Mouse (Mus musculus) kidney, postnatal 10 days (tissue): ENCODE data around the gene Slc24a3.

Source experiments
- DNase-seq: peaks from one replicate; pipeline ENCODE4 v3.0.0; 2021; ENCODE audit warnings: mixed read lengths

The Slc24a3 gene

DNA sequence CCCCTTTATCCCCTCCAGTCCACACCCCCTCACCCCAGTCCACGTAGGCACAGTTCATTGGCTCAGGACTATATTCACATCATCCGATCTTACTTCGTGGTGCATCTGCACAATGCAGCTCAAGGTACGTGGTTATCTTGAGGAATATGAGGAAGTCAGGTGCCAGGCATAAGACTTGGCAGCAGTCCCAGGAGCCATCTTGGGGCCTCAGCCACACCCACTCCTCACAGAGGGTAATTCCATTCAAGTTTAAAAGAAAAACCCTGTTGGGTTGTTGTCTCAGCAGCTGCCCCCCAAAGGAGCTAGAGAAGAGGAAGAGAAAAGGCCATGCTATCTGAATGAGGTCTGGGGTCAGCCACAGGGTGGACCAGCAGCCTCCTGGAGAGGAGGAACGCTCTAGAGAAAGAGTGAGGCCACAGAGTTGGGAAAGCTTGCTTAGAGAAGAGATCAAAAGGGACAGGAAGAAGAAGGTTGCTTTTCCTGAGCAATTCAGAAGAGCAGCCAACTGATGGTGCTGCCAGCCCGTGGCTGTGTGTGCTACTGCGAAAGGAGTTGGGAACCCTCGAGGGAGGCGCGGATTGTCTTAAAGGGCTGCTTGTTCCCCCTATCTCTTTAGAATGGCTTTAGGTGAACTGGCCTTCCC lies 523.9 kb downstream of the Slc24a3 start:
- peak; percentile 57 for DNase-seq
